Mouse (Mus musculus) stomach, postnatal 0 days (tissue): ENCODE measurements around the gene Calml3.

Experiments used
- CTCF ChIP-seq: IDR thresholded peaks from 2 replicates; pipeline ENCODE4 v1.5.1; 2016; ENCODE audit warnings: antibody characterized with exemption, low read depth, mild to moderate bottlenecking, moderate library complexity
- EP300 ChIP-seq: optimal IDR thresholded peaks from 2 replicates; pipeline ENCODE3; 2016; ENCODE audit warnings: antibody characterized with exemption

DNA sequence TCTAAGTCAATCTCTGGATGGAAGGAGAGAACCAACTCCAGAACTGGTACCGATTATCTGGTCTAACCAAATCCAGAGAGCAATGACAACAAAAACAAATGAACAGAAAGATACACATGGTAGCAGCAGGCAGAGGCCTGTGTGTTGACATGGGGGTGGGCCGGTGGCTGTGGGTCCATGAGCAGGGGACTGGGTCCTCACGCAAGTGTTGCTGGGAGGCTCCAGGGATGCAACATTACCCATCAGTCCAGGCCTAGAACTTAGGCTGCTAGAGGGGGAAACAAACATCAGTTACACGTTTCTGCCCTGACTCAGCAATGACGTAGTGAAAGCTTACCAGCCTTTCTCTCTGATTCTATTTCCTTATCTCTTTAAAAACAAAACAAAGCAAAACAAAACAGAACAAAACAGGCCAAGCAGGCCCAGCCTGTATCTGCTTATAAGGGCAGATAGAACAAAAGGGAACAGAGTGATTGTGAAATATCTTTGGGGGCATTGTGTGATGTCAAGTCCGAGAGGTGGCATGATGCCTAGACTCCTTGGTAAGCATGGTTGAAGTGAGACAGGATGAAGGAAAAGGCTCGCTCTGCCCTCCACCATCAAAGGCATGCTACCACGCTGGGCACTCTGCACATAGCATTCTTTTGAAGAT is 24.4 kb downstream of the Calml3 start:
- TF ChIP-seq CTCF = no peak
- TF ChIP-seq EP300 = peak; percentile 73
